28 mouse cellular contexts compared by ENCODE assay signal in genomic region chr3:76572920-76573541, GRCm38 (mm10).
A peak's percentile ranks its signal among the peaks of the same experiment; 100 is the strongest.
DNase-seq lines count a peak whose midpoint lies in the region; ATAC-seq lines count a peak whose summit lies in the region.
"Had no signal": no experiment of that assay in that cellular context is flagged by ENCODE, and none has a peak within 500 bp of the region (broad histone marks: within the 10 kb centered on the region; RNA-seq: fewer than 3 reads in every experiment).

No protein-coding gene starts in this region.

- H3K9me3 ChIP-seq in forebrain, embryonic 16.5 days (ENCODE audit: control insufficient read depth, low read length): no peaks in the 10 kb centered on the region
- no peaks in the 10 kb centered on the region for H3K9me3 ChIP-seq in forebrain, embryonic 10.5 days
- H3K9me3 ChIP-seq in midbrain, embryonic 13.5 days: no peaks in the 10 kb centered on the region
- H3K9me3 ChIP-seq in neural tube, embryonic 13.5 days: no peaks in the 10 kb centered on the region
- H3K9me3 ChIP-seq: embryonic facial prominence, embryonic 13.5 days; G1E; heart, embryonic 15.5 days; kidney, embryonic 15.5 days; limb, embryonic 13.5 days; liver, embryonic 12.5 days had no signal

- no peak overlapping the region for H3K9ac ChIP-seq in forebrain, embryonic 16.5 days (replicated peaks; ENCODE audit: low read depth, low read length)
- no peak overlapping the region for H3K9ac ChIP-seq in midbrain, embryonic 13.5 days (replicated peaks)
- H3K9ac ChIP-seq in neural tube, embryonic 13.5 days: no peak overlapping the region
- H3K9ac ChIP-seq: embryonic facial prominence, embryonic 13.5 days; heart, embryonic 15.5 days; kidney, embryonic 15.5 days; limb, embryonic 13.5 days; liver, embryonic 12.5 days had no signal

- H3K4me3 ChIP-seq in forebrain, embryonic 16.5 days (replicated peaks; ENCODE audit: low read length): no peak overlapping the region
- H3K4me3 ChIP-seq in forebrain, embryonic 10.5 days: no peak overlapping the region
- no peak overlapping the region for H3K4me3 ChIP-seq in midbrain, embryonic 13.5 days (replicated peaks)
- H3K4me3 ChIP-seq in neural tube, embryonic 13.5 days: no peak overlapping the region
- H3K4me3 ChIP-seq: embryonic facial prominence, embryonic 13.5 days; erythroblast, embryonic 14.5 days; gastrocnemius, adult 2 months; heart, embryonic 15.5 days; kidney, embryonic 15.5 days; limb, embryonic 13.5 days; liver, embryonic 12.5 days had no signal

- no peaks in the 10 kb centered on the region for H3K27me3 ChIP-seq in forebrain, embryonic 16.5 days (replicated peaks; ENCODE audit: control insufficient read depth, insufficient read depth, low read length)
- H3K27me3 ChIP-seq in forebrain, embryonic 10.5 days (ENCODE audit: poor library complexity, severe bottlenecking): no peaks in the 10 kb centered on the region
- H3K27me3 ChIP-seq in midbrain, embryonic 13.5 days: no peaks in the 10 kb centered on the region
- H3K27me3 ChIP-seq in neural tube, embryonic 13.5 days: no peaks in the 10 kb centered on the region
- H3K27me3 ChIP-seq: CH12.LX; embryonic facial prominence, embryonic 13.5 days; heart, embryonic 15.5 days; kidney, embryonic 15.5 days; limb, embryonic 13.5 days; liver, embryonic 12.5 days; Patski had no signal

- peaks cover 2% of the 10 kb centered on the region; the same call in 1 of the 2 replicates for H3K4me1 ChIP-seq in forebrain, embryonic 16.5 days (replicated peaks; ENCODE audit: control insufficient read depth, insufficient read depth, low read length)
- H3K4me1 ChIP-seq in forebrain, embryonic 10.5 days: no peaks in the 10 kb centered on the region
- H3K4me1 ChIP-seq in midbrain, embryonic 13.5 days (replicated peaks): peaks cover 8% of the 10 kb centered on the region; the same call in 1 of the 2 replicates
- H3K4me1 ChIP-seq in neural tube, embryonic 13.5 days (replicated peaks): 0 out of 2 replicates have a peak, but pooled peaks cover 3% of the 10 kb centered on the region
- H3K4me1 ChIP-seq: embryonic facial prominence, embryonic 13.5 days; heart, embryonic 15.5 days; kidney, embryonic 15.5 days; limb, embryonic 13.5 days; liver, embryonic 12.5 days had no signal

- peak; percentile 38; the same call in 1 of the 2 replicates for ATAC-seq in forebrain, embryonic 16.5 days
- ATAC-seq in midbrain, embryonic 13.5 days: peak; percentile 56; the same call in 1 of the 2 replicates
- peak; percentile 76 for ATAC-seq in neural tube, embryonic 13.5 days (ENCODE audit: low read depth)
- ATAC-seq in CD4-positive, CD25-positive, alpha-beta regulatory T cell, adult 4 months: no peak
- ATAC-seq: liver, embryonic 12.5 days; Patski had no signal

- no peaks in the 10 kb centered on the region for H3K36me3 ChIP-seq in forebrain, embryonic 16.5 days (ENCODE audit: control insufficient read depth, insufficient read depth)
- H3K36me3 ChIP-seq in forebrain, embryonic 10.5 days (replicated peaks): no peaks in the 10 kb centered on the region
- H3K36me3 ChIP-seq in midbrain, embryonic 13.5 days: no peaks in the 10 kb centered on the region
- no peaks in the 10 kb centered on the region for H3K36me3 ChIP-seq in neural tube, embryonic 13.5 days
- H3K36me3 ChIP-seq: embryonic facial prominence, embryonic 13.5 days; G1E; heart, embryonic 15.5 days; kidney, embryonic 15.5 days; limb, embryonic 13.5 days; liver, embryonic 12.5 days had no signal

- H3K27ac ChIP-seq in forebrain, embryonic 16.5 days (ENCODE audit: low read length): no peak overlapping the region
- H3K27ac ChIP-seq in forebrain, embryonic 10.5 days: no peak overlapping the region
- peak overlapping the region; percentile 37; the same call in 1 of the 2 replicates for H3K27ac ChIP-seq in midbrain, embryonic 13.5 days
- peak overlapping the region; percentile 59 for H3K27ac ChIP-seq in neural tube, embryonic 13.5 days (replicated peaks)
- H3K27ac ChIP-seq: embryonic facial prominence, embryonic 13.5 days; gastrocnemius, adult 2 months; heart, embryonic 15.5 days; kidney, embryonic 15.5 days; limb, embryonic 13.5 days; liver, embryonic 12.5 days; stomach, postnatal 0 days had no signal

- no peak for DNase-seq in forebrain, embryonic 10.5 days (ENCODE audit: extremely low spot score, low spot score)
- DNase-seq in brain, adult 2 months (ENCODE audit: low read depth, low spot score): peak; percentile 7
- no peak for DNase-seq in lung, postnatal 36 days
- DNase-seq: adrenal gland, adult 2 months; cerebellum, adult 2 months; cerebellum, postnatal 25 days; embryo, embryonic 11 days; gastrocnemius, adult 2 months; heart, postnatal 36 days; kidney, adult 11 months; kidney, postnatal 36 days; lung, adult 18-20 months; lung, postnatal 10 days; thymus, adult 2 months had no signal

- 40% methylated on average over 3 of the region's 3 CpGs for WGBS in forebrain, embryonic 16.5 days
- WGBS in forebrain, embryonic 10.5 days: 86% methylated on average over 3 of the region's 3 CpGs
- WGBS in midbrain, embryonic 13.5 days: 26% methylated on average over 3 of the region's 3 CpGs
- 33% methylated on average over 3 of the region's 3 CpGs for WGBS in neural tube, embryonic 13.5 days

- no peak overlapping the region for H3K4me2 ChIP-seq in forebrain, embryonic 16.5 days (ENCODE audit: low read length)
- H3K4me2 ChIP-seq in midbrain, embryonic 13.5 days (replicated peaks): no peak overlapping the region
- H3K4me2 ChIP-seq in neural tube, embryonic 13.5 days: no peak overlapping the region
- H3K4me2 ChIP-seq: embryonic facial prominence, embryonic 13.5 days; heart, embryonic 15.5 days; kidney, embryonic 15.5 days; limb, embryonic 13.5 days; liver, embryonic 12.5 days had no signal

Comparison
In these comparisons a context has a peak if more than half of its experiments do, and no peak if none do; other contexts are left out.
1. H3K27ac ChIP-seq: peak in midbrain, embryonic 13.5 days (single experiment) and neural tube, embryonic 13.5 days (single experiment); none in forebrain, embryonic 16.5 days (single experiment) and forebrain, embryonic 10.5 days (single experiment).